Mouse (Mus musculus): ENCODE results near the gene Cacna1i.
A peak's percentile ranks its signal among the peaks of the same experiment; 100 is the strongest.

Cacna1i gene

DNA sequence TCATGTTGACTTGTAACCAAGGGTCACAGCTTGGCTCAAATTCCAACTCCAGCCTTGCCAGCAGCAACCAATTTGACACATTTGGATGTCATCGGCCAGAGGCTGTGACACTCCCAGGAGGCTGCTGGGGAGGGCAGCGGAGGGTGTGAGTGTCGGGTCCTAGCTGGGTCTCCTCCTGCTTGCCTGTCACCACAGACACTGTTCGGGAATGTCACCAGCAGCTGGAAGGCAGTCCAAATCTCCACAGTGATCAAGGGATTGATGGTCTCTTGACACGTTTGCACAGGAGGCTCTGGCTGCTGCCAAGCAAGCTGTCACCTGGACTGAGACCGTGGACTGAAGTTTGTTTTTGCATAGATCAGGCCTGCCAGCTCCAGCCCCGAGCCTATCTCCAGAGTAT lies 123.6 kb downstream of the Cacna1i start:
- DNase-seq (ENCODE audit: low spot score): no peak

DNA sequence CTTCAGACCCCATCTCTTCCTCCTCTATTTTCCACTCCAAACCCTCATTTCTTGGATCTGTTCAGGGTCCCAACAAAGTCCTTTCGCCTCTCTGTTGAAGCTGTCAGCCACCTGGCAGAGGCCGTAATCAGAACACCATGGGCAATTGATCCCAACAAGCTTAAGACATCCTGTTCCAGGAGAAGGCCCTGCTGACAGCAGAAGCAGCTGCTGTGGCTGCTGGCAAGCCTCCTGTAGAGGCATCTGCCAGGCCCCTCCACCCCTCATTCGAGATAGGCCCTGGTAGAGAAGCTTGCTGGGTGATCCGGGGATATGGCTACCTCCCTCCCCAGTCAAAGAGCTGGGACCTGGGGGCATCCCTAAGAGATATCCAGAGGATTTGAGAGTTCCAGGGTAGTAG lies 126.0 kb downstream of the Cacna1i start:
- no peak for DNase-seq (ENCODE audit: low spot score)

DNA sequence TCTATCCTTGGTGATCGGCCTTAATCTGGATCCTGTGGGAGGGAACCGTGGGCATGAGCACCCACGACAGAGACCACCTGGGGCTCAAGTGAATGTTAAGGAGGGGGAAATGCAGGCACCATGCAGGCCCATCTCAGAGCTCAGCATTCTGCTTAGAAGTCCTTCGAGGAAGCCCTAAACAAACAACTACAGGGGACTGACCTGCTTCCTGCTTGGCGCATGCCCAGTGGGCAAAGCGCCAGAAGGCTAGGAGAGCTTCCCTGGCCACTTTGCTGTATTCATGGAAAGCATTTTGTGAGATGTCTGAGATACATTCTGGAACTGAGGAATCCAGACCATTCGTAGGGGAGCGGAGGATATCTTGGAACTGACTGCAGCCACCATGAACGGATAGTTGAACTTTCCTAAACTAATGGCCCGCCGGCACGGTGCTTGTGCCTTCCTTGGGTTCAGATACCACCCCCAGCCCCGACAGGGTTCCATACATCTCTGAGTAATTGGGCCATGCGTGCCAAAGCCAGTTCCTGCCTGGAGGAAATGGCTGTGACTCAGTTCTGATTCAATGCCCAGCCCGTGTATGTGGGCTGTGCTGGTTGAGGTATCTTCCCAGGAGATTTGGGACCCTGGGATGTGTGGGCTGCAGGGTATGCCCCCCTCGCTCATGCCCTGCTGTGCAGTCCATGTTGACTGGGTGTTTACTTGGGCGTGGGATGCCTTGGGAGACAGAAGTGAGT lies 127.1 kb downstream of the Cacna1i start:
- DNase-seq (ENCODE audit: low spot score): peak; percentile 42

DNA sequence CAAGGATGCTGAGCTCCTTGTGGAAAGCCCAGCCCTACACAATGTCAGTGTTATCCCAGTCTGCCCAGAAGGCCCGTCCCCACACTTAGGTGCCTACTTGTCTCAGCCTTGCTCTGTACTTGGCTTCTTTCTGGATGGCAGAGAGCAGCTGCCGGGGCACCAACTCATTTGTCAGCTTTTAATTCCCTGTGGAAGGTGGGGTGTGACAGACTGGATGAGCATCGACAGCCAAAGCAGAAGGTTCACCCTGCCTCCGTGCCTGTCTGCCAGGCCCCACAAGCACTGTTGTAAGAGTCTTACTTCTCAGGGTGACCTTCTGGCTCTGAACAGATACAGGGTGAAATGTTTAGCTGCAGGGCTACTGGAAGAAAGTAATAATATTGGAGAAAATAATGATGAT lies 128.1 kb downstream of the Cacna1i start:
- no peak for DNase-seq (ENCODE audit: low spot score)

DNA sequence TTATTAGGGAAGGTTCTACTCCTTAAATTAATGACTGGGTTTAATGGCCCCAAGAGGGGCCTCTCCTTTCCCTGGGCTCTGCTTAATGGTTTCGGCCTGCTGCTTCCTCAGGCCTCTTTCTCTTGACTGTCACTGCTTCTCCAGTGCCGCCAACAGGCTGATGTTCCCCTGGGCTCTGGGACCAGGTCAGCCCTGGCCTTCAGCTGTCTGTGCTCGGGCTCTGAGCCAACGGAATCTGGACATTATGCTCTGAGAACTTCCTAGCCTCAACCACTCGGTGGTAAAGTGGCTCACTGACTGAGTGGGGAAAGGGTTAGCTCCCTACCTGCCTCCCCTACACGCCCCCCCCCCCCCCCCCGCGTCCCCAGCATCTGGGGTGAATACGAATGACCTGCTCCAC lies 130.0 kb downstream of the Cacna1i start:
- DNase-seq (ENCODE audit: low spot score): peak; percentile 49

DNA sequence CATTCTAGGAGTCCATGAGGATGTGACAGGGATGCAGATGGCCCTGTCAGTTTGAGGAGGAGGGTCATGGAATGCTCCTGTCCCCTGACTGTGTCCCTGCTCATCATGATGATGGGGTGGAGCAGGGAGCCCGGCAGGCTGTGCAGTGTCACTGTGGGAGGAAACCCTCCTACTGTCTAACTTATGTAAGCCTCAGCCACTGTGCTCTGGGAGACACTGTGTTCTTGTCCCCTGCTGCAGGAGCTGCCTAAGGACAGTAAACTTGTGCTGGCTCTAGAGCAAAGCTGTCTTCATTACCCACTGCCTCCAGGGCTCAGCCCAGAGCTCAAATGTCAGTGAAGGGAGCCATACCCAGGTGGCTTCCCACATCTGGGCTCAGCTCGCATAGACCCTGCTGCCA lies 131.1 kb downstream of the Cacna1i start:
- no peak for DNase-seq (ENCODE audit: low spot score)

DNA sequence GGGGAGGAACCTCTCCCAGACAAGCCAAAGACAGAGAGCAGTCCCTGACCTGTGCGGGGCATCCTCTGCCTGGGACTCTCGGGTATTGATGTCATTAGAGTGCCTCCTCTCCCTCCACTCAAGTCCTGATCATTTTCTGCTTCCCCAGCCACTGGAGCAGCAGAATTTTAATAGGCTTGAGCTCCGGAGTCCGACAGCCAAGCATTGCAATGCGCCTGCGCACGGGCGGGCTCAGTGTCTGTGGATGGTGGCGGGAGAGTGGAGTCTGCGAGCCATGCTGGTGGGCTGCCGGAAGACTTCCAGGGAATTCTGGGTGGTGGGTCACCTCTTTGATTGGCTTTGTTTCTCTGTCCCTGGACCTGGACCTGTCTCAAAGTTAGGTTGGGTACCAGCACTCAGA lies 143.3 kb downstream of the Cacna1i start:
- no peak for DNase-seq (ENCODE audit: low spot score)

DNA sequence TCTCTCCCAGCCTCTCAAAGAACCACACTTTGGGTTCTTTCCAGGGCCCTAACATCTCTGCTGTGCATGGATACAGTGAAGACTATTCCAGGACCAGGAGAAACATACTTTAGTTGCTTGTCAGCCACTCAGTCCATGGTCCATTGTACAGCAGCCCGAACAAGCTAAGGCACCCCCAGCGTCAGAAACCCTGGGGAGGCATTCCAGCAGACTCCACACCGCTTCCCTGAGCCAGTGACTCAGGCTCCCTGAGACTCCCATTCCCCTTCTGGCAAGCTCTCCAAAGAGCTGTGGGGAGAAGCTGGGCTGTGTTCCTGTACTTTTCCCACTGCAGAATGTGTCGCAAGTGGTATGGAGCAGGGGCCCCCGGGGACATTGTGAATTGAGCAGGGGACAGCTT lies 149.9 kb downstream of the Cacna1i start:
- DNase-seq (ENCODE audit: low spot score): no peak

GRCm38 (mm10) chr15:80437996-80438395 lies 151.0 kb downstream of the Cacna1i start:
- DNase-seq (ENCODE audit: low spot score): no peak

- peak; percentile 17 for DNase-seq (ENCODE audit: low spot score)
Measured at GRCm38 (mm10) chr15:80438423-80438822, 151.4 kb downstream of the Cacna1i start.

DNA sequence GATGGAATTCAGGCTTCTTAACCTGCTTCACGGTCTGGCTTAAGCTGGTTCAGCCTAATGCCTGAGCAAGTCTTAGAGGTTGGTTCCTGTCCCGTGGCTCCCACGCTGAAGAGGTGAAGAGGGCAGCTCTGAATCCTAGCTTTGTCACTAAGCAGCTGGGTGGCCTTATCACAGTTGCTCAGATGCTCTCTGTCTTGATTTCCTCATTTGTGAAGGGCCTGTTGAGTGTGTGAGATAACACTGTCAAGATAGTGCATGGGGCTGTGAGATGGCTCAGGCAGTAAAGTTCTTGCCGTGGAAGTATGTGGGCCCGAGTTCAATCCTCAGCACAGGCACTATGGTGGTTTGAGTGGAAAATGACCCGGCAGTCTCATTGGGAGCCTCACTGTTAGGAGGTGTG lies 153.2 kb downstream of the Cacna1i start:
- no peak for DNase-seq (ENCODE audit: low spot score)

GRCm38 (mm10) chr15:80445956-80446687 lies 159.1 kb downstream of the Cacna1i start:
- no peak for DNase-seq (ENCODE audit: low spot score)
